Comparison of ENCODE assay signal across 12 mouse cellular contexts in genomic region chr5:74048846-74049495, GRCm38 (mm10). TPM values are rescaled to one million over a fixed set of nuclear protein-coding genes. Genes with fewer than 3 reads are reported as not detected.
DNase-seq lines count a peak whose midpoint lies in the region; ATAC-seq and TF ChIP-seq lines count a peak whose summit lies in the region.
"Had no signal": no experiment of that assay in that cellular context is flagged by ENCODE, and none has a peak within 500 bp of the region (broad histone marks: within the 10 kb centered on the region; RNA-seq: fewer than 3 reads in every experiment).

No protein-coding gene starts in this region.

- no peaks in the 10 kb centered on the region for H3K9me3 ChIP-seq in heart, embryonic 16.5 days (replicated peaks; ENCODE audit: control insufficient read depth, low read length)
- no peaks in the 10 kb centered on the region for H3K9me3 ChIP-seq in heart, embryonic 10.5 days
- no peaks in the 10 kb centered on the region for H3K9me3 ChIP-seq in lung, embryonic 14.5 days (ENCODE audit: low read depth, low read length)
- H3K9me3 ChIP-seq: liver, embryonic 15.5 days; midbrain, embryonic 12.5 days; neural tube, embryonic 12.5 days had no signal

- DNase-seq in heart, embryonic 10.5 days (ENCODE audit: low spot score), result no peak
- peak; percentile 70 for DNase-seq in lung, embryonic 14.5 days
- DNase-seq in lung, adult 18-20 months, result no peak
- peak; percentile 56 to 65 for DNase-seq in cerebellum, postnatal 10 days
- no peak for DNase-seq in urinary bladder, adult 18-20 months (ENCODE audit: low spot score in 2 of 2)
- DNase-seq: kidney, adult 11 months; right cerebral cortex, adult 18-20 months had no signal

- no peak for TF ChIP-seq CTCF in lung, embryonic 14.5 days (IDR thresholded peaks at IDR 0.05; ENCODE audit: low read depth)
- TF ChIP-seq CTCF in olfactory bulb, adult 2 months (IDR thresholded peaks at IDR 0.05; ENCODE audit: insufficient read depth, low read depth, low read length), result no peak

- peak overlapping the region; percentile 56 for H3K27ac ChIP-seq in heart, embryonic 16.5 days (ENCODE audit: low read length)
- H3K27ac ChIP-seq in heart, embryonic 10.5 days, result no peak overlapping the region
- peak overlapping the region; percentile 15; the same call in 1 of the 2 replicates for H3K27ac ChIP-seq in lung, embryonic 14.5 days (ENCODE audit: low read depth)
- peak overlapping the region; percentile 96 for H3K27ac ChIP-seq in olfactory bulb, adult 2 months (ENCODE audit: insufficient read depth, low read depth, low read length)
- H3K27ac ChIP-seq: liver, embryonic 15.5 days; midbrain, embryonic 12.5 days; neural tube, embryonic 12.5 days had no signal

- H3K9ac ChIP-seq in heart, embryonic 16.5 days (ENCODE audit: low read length), result no peak overlapping the region
- no peak overlapping the region for H3K9ac ChIP-seq in lung, embryonic 14.5 days
- H3K9ac ChIP-seq: liver, embryonic 15.5 days; midbrain, embryonic 12.5 days; neural tube, embryonic 12.5 days had no signal

- H3K27me3 ChIP-seq in heart, embryonic 16.5 days (ENCODE audit: control insufficient read depth, insufficient read depth, low read length), result no peaks in the 10 kb centered on the region
- H3K27me3 ChIP-seq in heart, embryonic 10.5 days (ENCODE audit: insufficient read depth, poor library complexity, severe bottlenecking), result no peaks in the 10 kb centered on the region
- H3K27me3 ChIP-seq in lung, embryonic 14.5 days (ENCODE audit: insufficient read depth, low read length), result no peaks in the 10 kb centered on the region
- H3K27me3 ChIP-seq: liver, embryonic 15.5 days; midbrain, embryonic 12.5 days; neural tube, embryonic 12.5 days had no signal

- H3K4me2 ChIP-seq in heart, embryonic 16.5 days (ENCODE audit: low read depth, low read length), result peak overlapping the region; percentile 45
- peak overlapping the region; percentile 2; the same call in 1 of the 2 replicates for H3K4me2 ChIP-seq in lung, embryonic 14.5 days
- H3K4me2 ChIP-seq: liver, embryonic 15.5 days; midbrain, embryonic 12.5 days; neural tube, embryonic 12.5 days had no signal

- H3K4me3 ChIP-seq in heart, embryonic 16.5 days (ENCODE audit: low read length), result no peak overlapping the region
- H3K4me3 ChIP-seq in heart, embryonic 10.5 days, result no peak overlapping the region
- H3K4me3 ChIP-seq in lung, embryonic 14.5 days (ENCODE audit: low read depth, low read length), result no peak overlapping the region
- H3K4me3 ChIP-seq in olfactory bulb, adult 2 months (ENCODE audit: insufficient read depth, low read depth, low read length), result no peak overlapping the region
- H3K4me3 ChIP-seq: liver, embryonic 15.5 days; midbrain, embryonic 12.5 days; neural tube, embryonic 12.5 days had no signal

- WGBS in heart, embryonic 16.5 days, result 46% methylated on average over 16 of the region's 16 CpGs
- 90% methylated on average over 16 of the region's 16 CpGs for WGBS in heart, embryonic 10.5 days
- WGBS in lung, embryonic 14.5 days, result 49% methylated on average over 16 of the region's 16 CpGs
- WGBS in olfactory bulb, adult 2 months, result 17% methylated on average over 16 of the region's 16 CpGs

- H3K4me1 ChIP-seq in heart, embryonic 16.5 days (ENCODE audit: control insufficient read depth, insufficient read depth, low read length), result peaks cover 37% of the 10 kb centered on the region
- H3K4me1 ChIP-seq in heart, embryonic 10.5 days, result peaks cover 52% of the 10 kb centered on the region
- peaks cover 12% of the 10 kb centered on the region for H3K4me1 ChIP-seq in lung, embryonic 14.5 days (ENCODE audit: insufficient read depth)
- H3K4me1 ChIP-seq in olfactory bulb, adult 2 months (ENCODE audit: control insufficient read depth, insufficient read depth, low read length), result peaks cover 44% of the 10 kb centered on the region

- TF ChIP-seq POLR2A in olfactory bulb, adult 2 months (IDR thresholded peaks at IDR 0.05; ENCODE audit: insufficient read depth, low read depth, low read length), result no peak

- ATAC-seq in heart, embryonic 16.5 days (replicated peaks; ENCODE audit: extremely low read depth, insufficient read depth, low FRiP score), result no peak
- ATAC-seq in lung, embryonic 14.5 days (ENCODE audit: insufficient read depth), result no peak

- H3K36me3 ChIP-seq in heart, embryonic 16.5 days (ENCODE audit: control insufficient read depth, insufficient read depth), result no peaks in the 10 kb centered on the region
- peaks cover 14% of the 10 kb centered on the region for H3K36me3 ChIP-seq in heart, embryonic 10.5 days
- 0 out of 2 replicates have a peak, but pooled peaks cover 2% of the 10 kb centered on the region for H3K36me3 ChIP-seq in lung, embryonic 14.5 days (ENCODE audit: insufficient read depth)
- H3K36me3 ChIP-seq: midbrain, embryonic 12.5 days; neural tube, embryonic 12.5 days had no signal

RNA-seq across cellular contexts. Expression of gene Usp46, which starts 19.3 kb away (rescaled TPM):
- 27.8 and 31.3 TPM in 2 replicates for polyA plus RNA-seq in heart, embryonic 16.5 days (2015; fragmentation: Nextera tagmentation; extraction: Ambion mirVana)
- 31.0 and 34.7 TPM in 2 replicates for polyA plus RNA-seq in heart, embryonic 10.5 days (2016; fragmentation: Nextera tagmentation; extraction: Ambion mirVana)
- 46.8 and 48.6 TPM in 2 replicates for polyA plus RNA-seq in lung, embryonic 14.5 days (2014; fragmentation: Nextera tagmentation; extraction: Ambion mirVana)
- 164 TPM in 1 of 2 replicates, not detected in the other for polyA plus RNA-seq in olfactory bulb, adult 2 months (2012; ENCODE audit: insufficient read depth, insufficient read length, low replicate concordance, missing spikeins)

Comparison
In these comparisons a context has a peak if more than half of its experiments do, and no peak if none do; other contexts are left out.
1. DNase-seq: peak in lung, embryonic 14.5 days (single experiment) and cerebellum, postnatal 10 days (2 of 2); none in heart, embryonic 10.5 days (single experiment), lung, adult 18-20 months (0 of 2) and urinary bladder, adult 18-20 months (0 of 2).